Mouse (Mus musculus): ENCODE data around the gene Kif1a.
A peak's percentile ranks its signal among the peaks of the same experiment; 100 is the strongest.

Kif1a gene

DNA sequence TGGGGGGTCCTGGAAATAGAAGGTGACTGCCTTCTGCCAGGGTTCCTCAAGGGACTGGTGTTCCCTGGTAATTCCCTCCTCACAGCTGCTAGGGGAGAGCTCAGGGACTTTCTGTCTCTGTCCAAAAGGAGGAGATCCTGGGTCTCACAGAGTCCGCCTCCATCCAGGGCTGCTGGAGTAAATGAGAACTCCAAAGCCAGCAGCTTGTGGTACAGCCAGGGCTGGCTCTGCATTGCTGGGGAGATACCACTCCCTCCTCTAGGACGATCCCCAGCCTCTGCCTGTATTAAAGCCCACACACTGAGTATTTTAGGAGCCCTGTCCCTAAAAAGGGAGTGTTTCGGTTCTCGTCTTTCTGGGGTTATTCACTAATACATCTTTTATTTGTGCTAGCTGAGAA lies 81.1 kb downstream of the Kif1a start:
- DNase-seq (ENCODE audit: low spot score in 2 of 2): peak in 1 of 2 experiments; percentile 42

DNA sequence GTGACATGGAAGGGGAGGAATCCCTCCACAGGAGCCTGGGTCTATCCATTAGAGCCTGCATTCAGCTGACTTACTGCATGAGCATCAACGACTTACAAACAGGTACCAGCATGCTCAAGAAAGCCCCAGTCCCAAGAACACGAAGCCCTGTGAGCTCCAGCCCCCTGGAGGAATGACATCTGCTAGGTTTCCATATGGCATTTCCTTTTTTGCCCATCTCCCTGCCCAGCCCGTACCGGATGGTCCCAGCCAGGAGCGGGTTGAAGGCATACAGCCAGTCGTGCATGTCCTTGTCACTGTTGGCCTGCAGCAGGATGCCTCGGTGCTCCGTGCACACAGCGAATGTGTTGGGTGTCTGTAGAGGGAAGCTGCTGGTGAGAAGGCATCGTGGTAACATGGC lies 83.0 kb downstream of the Kif1a start:
- no peak for DNase-seq (ENCODE audit: low spot score in 2 of 2)

DNA sequence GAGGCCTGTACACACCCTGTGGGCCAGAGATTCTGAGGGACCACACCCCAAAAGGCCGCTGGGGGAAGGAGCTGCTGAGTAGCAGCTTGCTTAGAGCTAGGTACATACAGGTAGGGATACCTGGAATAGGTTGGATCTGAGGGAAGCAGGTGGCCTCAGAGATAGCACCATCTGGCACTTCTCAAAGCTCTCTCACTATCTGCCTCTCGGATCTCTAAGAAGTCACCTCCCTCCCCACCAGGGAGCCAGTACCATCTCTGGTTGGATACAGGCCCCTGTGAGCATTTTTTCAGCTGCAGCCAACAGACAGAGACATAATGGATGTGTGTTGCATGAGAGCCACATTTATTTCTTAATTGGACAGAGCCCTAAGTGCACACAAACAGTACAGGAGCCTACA lies 86.6 kb downstream of the Kif1a start:
- DNase-seq (ENCODE audit: low spot score in 2 of 2): no peak

DNA sequence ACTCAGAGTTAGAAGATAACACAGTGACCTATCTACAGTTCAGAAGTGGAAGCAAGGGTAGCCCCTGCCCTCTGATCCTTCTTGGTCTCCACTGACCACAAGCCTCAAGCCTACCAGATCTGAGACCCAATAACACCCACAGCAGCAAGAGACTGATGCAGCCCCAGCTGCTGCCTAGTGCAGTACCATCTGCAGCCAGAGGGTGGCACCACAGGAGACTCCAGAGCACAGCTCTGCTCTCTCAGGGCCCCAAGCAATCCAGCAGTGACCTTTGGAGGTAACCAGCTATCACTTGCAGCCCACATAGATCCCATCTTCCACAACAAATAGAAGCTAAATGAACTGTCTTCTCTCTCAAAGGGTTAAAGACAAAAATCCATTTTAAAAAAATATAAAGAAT lies 87.3 kb downstream of the Kif1a start:
- peak; percentile 52 to 64 for DNase-seq (ENCODE audit: low spot score in 2 of 2)

DNA sequence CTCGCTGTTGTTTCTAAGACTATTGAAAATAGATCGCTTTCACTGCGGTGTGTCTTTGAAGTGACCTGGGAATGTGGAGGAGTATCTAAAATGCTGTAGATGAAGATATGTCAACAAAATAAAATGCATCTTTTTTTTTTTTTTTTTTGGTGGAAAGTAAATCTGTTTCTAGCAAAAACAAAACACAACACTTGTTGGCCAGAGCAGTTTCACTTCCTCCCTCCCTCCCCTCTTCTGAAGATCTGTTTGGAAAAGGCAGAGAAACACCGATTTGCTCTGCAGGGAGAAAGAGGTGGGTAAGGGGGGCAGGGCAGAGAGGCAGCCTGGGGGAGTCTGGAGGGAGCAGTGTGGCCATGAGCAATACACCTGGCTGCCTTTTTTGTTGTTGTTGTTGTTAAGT lies 88.4 kb downstream of the Kif1a start:
- no peak for DNase-seq (ENCODE audit: low spot score in 2 of 2)

DNA sequence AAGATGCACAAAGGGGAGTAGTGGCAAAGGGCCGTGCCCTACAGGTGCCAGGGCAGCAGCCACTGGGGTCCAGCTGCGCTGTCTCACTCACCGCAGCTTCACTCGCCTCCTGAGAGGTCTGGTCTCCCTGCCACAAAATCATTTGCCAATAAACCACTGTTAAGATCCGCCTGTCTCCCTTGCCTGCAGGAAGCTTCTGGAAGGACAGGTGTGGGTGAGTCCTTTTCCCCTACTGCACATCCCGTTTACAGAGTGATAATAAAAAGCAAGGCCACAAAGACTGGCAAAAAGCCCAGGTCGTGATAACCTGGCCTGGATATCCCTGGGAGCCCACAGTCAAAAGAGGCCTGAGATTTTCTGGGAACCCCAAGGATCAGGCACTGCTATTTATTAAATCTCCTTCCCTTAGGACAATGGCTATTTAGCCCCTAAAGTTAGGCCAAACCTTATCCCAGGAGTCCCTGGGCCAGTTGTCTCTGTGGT lies 89.6 kb downstream of the Kif1a start:
- DNase-seq (ENCODE audit: low spot score in 2 of 2): no peak

DNA sequence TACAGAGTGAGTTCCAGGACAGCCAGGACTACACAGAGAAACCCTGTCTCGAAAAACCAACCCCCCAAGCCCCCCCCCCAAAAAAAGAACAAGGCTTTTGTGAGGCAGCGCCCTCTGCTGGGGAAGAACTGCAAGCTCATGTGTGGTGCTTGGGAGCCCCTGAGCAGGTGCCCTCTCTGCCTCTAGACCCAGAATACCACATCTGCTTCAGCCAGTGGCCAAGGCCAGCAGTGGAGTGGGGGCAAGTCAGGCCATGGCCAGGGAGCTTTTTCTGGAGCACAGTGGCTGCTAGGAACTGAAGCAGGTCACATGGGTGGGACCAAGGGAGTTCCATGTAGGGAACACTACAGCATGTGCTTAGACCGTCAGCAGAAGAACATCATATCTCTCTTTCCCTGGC lies 91.0 kb downstream of the Kif1a start:
- no peak for DNase-seq (ENCODE audit: low spot score in 2 of 2)

DNA sequence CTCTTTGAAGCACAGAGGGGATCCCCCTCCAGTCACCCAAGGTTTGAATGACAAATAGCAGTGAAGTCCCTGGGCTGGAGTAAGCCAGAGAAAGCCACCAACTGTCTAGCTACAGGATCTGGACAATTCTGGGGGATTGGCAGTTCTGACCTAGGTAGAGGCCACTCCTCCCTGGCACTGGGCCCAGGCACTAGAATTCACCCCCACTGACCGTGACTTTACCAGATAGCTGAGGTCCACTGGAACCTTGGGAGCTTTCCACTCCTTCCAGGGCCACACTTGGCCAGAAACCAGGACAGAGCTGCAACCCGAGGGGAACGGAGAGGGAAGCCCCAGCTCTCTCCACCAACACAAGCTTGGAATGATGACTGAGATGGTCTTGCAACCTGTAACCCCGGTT lies 92.6 kb downstream of the Kif1a start:
- DNase-seq (ENCODE audit: low spot score in 2 of 2): no peak

DNA sequence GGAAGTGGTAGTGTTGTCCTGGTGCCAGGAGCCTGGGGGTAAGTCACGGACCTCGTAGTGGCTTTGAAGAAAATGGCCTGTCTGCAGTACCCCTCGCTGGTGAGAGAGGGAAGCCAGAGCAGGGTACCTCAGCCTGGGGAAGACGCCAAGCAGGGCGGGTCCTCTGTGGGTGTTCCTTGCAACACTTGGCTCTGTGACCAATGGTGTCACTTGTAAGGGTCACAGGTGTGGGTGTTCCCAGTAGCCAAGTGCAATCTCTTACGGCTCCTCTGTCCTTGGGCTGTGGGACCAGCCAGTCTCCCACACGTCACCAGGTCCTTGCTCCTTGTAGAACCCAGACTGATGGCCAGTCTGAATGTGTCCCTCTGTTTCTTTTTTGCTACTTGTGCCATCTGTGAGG lies 95.7 kb downstream of the Kif1a start, which contains the start of gene Aqp12:
Gene Aqp12 (plus strand): TSS at position 274 of the 400 bp plus-strand sequence.
- no peak for DNase-seq (ENCODE audit: low spot score in 2 of 2)

DNA sequence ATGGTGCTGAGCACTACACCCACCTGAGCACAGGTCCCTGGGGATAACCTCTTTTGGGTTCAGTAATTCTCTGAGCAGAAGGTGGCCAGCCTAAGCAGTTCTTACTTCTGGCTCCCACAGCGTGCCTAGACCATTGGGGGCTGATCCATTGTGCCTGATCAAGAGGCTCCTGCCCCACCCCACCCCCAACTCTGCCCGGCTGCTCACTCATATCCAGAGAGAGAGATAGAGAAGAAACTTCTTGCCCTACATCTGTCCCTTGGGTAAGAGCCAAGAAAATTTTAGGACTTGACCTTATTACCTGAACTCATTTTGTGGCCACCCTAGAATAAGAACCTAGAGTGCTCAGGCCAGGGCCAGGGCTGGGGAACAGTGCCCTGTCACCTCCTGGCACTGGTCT lies 108.9 kb downstream of the Kif1a start:
- no peak for DNase-seq (ENCODE audit: low spot score in 2 of 2)

DNA sequence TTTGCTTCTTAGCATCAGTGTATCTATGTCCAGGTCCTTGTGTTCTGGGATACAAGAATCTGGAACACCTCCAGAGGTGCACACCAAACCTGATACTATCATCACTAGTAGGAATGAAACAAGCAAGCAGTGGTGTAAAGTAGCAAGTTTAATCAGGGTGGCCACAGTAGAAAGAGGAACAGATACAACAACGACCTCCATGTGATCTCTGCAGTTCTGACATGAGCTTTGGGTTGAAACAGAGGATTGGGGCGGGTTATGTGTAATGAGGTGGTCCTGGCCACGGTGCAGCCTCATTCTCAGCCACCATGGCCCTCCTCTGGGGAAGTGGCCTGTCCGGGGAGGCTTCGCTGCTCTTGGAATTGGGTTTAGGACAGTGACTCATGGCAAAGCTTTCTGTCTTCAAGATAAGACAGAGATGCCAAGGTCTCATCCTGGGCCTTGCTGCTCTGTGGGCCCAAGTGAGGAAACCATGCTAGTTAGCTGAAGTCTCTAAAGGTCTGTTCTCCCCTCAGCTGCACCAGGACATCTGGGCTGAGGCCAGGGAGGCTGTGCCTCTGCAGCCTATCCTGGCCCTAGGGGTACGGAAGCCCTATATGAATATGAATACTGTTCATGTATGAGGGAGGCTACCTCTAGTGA lies 109.4 kb downstream of the Kif1a start:
- DNase-seq (ENCODE audit: low spot score in 2 of 2): no peak

DNA sequence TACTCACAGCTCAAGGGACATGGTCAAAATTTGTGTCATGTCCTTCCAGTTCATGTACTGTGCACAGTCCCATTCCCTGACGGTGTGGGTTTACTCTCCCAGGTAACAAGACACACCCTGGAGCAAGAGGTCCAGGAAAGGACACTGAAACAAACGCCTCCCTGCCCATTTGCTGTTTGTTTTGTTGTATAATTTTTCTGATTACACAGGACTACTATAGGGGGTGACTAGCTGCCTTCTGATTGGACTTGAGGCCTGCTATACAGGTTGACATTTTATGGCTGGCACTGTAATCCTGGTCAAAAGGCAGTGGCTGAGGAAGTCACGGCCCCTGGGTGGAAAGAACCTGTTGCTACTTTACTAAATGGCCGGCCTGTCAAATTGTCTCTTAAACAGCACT lies 111.9 kb downstream of the Kif1a start:
- DNase-seq (ENCODE audit: low spot score in 2 of 2): no peak

DNA sequence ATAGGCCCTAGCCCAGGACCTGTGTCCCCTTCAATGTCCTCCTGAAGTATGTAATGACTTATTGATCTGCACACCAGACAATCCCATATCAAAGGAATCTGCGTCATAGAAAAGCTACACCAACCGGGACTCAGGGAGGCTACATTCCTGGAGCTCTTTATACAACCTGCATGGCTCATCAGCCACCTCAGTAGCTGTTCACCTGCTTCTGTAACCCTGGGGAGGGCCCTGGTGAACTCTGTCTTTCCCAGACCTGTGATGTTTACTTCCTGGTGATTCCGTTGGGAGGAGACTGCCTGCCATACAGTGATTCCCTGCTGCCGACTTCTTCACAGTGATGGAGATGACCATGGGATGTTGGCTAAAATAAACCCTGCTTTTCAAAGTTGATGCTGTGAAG lies 112.9 kb downstream of the Kif1a start:
- DNase-seq (ENCODE audit: low spot score in 2 of 2): no peak

DNA sequence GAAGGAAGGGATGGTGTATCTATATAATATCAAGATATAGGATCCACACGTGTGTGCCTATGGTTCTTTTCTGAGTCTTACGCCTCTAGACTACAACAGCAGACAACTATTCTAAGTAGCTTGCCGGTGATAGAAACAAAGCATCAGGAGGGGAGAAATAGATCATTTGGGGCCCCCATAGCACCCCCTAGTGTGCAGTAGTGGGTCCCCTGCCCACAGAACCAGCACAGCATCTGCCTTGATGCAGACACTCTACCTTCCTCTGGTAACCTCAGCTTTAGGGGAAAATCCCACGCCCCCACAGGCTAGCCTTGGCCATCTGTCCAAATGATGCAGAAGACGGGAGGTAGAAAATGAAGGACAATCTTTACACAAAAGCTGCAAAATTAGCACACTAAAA lies 116.8 kb downstream of the Kif1a start:
- no peak for DNase-seq (ENCODE audit: low spot score in 2 of 2)

DNA sequence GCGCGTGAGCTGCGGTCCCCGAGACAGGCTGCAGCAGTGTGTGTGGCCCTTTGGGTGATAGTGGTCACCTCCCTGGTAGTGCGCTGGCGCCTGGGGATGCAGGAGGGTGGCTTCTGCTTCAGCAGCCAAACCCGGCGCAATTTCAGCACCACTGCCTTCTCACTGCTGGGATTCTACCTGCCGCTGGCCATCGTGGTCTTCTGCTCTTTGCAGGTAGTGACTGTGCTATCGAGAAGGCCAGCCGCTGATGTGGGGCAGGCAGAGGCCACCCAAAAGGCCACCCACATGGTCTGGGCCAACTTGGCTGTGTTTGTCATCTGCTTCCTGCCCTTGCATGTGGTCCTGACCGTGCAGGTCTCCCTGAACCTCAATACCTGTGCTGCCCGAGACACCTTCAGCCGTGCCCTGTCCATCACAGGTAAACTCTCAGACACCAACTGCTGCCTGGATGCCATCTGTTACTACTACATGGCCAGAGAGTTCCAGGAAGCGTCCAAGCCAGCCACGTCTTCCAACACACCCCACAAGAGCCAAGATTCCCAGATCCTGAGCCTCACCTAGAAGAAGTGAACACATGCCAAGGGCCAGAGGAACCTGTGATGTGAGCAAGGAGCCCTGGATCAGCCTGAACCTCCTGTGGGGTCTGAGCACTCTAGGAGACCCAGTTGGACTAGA lies 118.7 kb downstream of the Kif1a start:
- no peak for DNase-seq (ENCODE audit: low spot score in 2 of 2)

DNA sequence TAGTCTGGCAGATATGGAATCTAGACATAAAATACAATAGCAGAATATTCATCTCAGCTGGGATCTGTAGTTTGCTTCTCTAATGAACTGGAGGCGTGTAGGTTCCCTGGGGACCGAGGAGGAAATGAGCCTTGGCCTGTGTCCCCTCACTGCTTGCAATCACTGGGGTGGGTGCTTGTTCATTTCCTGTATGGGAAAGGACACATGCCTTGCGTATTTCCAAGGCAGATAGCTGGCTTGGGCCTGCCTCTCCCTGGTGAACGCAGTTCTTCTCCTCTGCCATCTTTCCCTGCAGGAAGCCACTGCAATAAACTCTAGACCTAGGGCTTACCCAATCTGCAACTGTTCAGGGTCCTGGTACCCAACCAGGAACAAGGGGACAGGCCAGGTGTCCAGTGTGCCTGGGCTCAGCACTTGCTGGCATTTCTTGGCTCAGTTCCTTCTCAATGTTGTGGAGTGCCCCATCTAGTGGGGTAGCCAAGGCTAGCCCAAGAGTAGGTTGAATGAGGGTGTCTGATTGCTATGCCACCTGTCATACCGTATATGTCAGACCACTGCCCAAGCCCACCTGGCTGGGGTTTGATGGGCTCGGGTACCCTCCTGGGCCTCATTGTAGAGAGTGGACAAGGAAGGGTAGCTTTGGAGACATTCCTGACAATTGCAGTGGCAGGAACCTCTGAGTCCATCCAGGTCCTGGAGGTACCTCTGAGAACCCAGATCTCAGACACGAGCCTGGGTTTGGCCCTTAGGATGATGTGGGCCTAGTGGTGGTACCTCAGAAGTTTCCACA lies 120.5 kb downstream of the Kif1a start:
- DNase-seq (ENCODE audit: low spot score in 2 of 2): no peak

DNA sequence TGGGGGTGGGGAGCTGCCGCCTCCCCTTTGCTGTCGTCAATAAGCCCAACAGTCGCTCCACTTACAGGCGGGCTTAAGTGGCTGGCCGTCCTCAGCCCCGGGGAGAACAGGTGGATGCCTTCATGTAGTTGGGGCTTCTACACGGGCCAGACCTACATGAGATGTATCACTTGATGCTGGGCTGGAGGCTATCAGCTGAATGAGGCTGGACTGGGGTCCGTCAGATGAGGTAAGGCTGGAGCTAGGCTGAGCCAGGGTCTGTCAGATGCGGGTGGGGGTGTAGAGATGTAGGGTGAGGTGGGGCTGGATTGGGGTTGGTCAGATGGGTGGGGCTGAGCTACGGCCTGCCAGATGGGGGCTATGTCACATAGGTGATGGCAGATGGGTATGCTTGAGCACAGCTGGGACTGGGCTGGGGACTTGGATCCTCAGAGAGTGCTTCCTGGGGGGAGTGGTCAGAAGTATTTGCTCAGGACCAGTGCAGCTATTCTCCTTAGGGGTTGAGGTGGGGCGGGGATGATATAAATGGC lies 122.6 kb downstream of the Kif1a start:
- no peak for DNase-seq (ENCODE audit: low spot score in 2 of 2)

DNA sequence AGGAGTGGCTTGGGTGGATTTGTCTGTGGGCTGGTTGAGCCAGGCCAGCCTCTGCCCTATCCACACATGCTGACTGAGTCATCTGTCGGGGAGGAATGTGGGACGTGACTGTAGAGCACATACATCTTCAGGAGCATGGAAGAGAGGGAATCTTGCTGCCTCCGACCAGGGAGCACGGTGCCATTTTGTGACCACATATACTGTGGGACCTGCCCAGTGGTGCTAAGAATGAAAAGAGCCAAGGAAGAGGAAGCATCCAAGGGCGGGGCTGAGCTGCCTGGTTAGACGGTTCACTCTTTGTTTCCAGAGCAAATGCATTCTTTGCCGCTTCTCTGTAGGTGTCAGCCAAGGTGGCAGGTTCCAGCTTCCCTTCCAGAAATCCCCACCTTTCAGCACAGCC lies 123.1 kb downstream of the Kif1a start:
- no peak for DNase-seq (ENCODE audit: low spot score in 2 of 2)

DNA sequence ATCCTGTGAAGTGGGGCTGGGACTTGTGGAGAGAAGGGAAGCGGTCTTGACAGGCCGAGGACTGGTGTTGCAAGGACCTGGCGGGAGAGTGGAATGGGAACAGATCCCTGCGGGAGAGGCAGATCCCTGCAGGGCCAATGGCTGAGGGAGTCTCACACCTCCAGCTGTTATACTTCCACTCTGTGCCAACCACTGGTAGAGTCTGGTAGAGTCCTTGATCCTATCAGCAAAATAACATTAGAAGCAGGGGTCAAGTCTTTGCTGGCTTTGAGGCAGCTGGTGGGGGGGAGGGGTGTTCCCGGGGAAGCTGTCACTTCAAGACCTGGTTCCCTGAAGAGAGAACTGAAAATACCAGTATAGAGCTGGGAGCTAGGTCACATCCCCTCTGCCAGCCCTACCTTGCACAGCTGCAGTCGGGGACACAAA lies 125.6 kb downstream of the Kif1a start:
- DNase-seq (ENCODE audit: low spot score in 2 of 2): no peak

DNA sequence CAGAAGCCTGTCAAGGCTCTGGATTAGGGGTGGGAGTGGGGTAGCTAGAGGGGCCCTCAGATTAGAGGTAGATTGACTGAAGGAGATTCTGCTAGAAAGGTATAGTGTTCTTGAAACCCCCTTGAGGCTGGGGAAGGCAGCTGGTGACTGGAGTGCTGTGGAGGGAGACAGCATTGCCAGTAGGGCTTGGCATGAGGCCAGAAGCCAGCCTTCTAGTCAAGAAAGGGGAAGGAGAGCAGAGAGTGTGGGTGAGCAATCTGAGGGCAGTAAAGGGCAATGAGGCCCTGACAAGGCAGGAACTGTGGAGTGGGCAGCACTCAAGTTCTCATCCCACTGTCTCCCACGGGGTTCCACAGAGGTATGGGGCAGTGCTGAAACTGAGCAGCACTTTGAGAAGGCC lies 128.9 kb downstream of the Kif1a start:
- DNase-seq (ENCODE audit: low spot score in 2 of 2): peak in 1 of 2 experiments; percentile 11

DNA sequence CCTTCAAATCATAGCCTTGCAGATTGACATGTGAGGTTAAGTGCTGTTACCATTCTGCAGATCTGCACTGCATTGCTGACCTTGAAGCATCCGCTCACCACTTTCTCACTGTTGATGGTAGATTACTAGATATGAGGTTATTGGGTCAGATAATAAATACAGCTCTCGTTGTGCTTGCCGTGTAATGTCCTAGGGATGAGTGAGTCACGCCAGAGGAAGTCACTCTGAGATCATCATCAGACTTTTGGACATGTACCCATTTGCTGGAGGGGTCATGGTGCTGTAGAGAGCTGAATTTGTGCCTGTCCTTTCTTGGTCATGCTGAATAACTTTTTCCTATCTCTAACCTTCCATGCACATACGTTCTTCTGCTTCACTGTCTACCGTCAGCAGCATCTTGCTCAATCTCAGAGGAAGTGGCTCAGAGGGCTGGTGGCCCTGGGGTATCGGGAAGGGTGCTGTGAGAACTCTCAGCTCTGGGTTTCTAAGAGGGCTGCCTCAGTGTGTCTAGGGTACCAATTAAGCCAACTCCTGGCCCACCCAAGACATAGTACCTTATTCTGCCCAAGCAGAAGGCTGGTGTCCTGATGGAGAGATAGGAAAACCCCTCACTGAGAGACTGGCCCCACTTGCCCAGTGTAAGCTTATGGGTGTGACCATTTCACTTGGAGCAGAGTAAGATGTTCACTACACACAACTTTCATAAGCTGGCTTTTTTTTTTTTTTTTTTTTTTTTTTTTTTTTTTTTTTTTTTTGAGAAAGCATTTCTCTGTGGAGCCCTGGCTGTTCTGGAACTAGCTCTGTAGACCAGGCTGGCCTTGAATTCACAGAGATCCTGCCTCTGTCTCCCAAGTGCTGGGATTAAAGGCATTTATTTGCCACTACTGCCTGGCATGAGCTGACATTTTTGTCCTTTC lies 129.6 kb downstream of the Kif1a start:
- no peak for DNase-seq (ENCODE audit: low spot score in 2 of 2)

Data from right cerebral cortex, postnatal 36 days (tissue).